Mouse (Mus musculus): Measurements from ENCODE around the gene Cyp2d10. TPM values are rescaled to one million over a fixed set of nuclear protein-coding genes. Genes with fewer than 3 reads are reported as not detected.

The Cyp2d10 gene
- total RNA-seq, 1 experiment = not detected

- TF ChIP-seq HCFC1 (IDR thresholded peaks at IDR 0.05; ENCODE audit: borderline replicate concordance, insufficient read depth, low read length) (no peak), ZC3H11A (IDR thresholded peaks at IDR 0.05; ENCODE audit: borderline replicate concordance, low read depth, low read length) (no peak), ZNF384 (IDR thresholded peaks at IDR 0.05; ENCODE audit: low read depth, low read length) (no peak), MAFK (IDR thresholded peaks at IDR 0.05; ENCODE audit: insufficient read depth, low read depth, low read length) (no peak), CHD2 (IDR thresholded peaks at IDR 0.05; ENCODE audit: low read depth, low read length) (no peak)
- in situ Hi-C loops (cut with MboI; ENCODE audit: low sequenced_read_pairs in 2 of 2, unreplicated experiment in 2 of 2) = no loop called here
- no peak for DNase-seq (ENCODE audit: low read depth, low spot score)
- Histone ChIP-seq H3K9me3 (ENCODE audit: control insufficient read depth, insufficient read depth, low read depth, low read length) (no peaks in the 10 kb centered on the region), H3K9ac (ENCODE audit: insufficient read depth, low read depth, low read length, poor library complexity, severe bottlenecking) (no peak overlapping the region), H3K4me3 (ENCODE audit: insufficient read depth in 1 of 2, low read depth in 1 of 2, low read length in 2 of 2, poor library complexity in 1 of 2, severe bottlenecking in 1 of 2) (peak overlapping the region; percentile 35 to 60), H3K4me1 (ENCODE audit: control insufficient read depth in 2 of 2, insufficient read depth in 2 of 2, low read length in 2 of 2, poor library complexity in 1 of 2) (peaks cover 0 to 2% of the 10 kb centered on the region in 2 experiments; a peak in 1 of 4 replicates), H3K36me3 (ENCODE audit: control insufficient read depth, insufficient read depth, low read length, poor library complexity, severe bottlenecking) (no peaks in the 10 kb centered on the region), H3K27ac (ENCODE audit: insufficient read depth, low read depth, low read length, poor library complexity, severe bottlenecking) (no peak overlapping the region)
Observed at GRCm38 (mm10) chr15:82379511-82379870, 27.5 kb downstream of the Cyp2d10 start.

GRCm38 (mm10) chr15:82378261-82379180 lies 28.5 kb downstream of the Cyp2d10 start:
- in situ Hi-C loops (cut with MboI; ENCODE audit: low sequenced_read_pairs in 2 of 2, unreplicated experiment in 2 of 2) = no loop called here
- H3K9me3 ChIP-seq (ENCODE audit: control insufficient read depth, insufficient read depth, low read depth, low read length) = no peaks in the 10 kb centered on the region
- no peak overlapping the region for H3K27ac ChIP-seq (ENCODE audit: insufficient read depth, low read depth, low read length, poor library complexity, severe bottlenecking)
- H3K36me3 ChIP-seq (ENCODE audit: control insufficient read depth, insufficient read depth, low read length, poor library complexity, severe bottlenecking) = no peaks in the 10 kb centered on the region
- peaks cover 0 to 2% of the 10 kb centered on the region in 2 experiments; a peak in 1 of 4 replicates for H3K4me1 ChIP-seq (ENCODE audit: control insufficient read depth in 2 of 2, insufficient read depth in 2 of 2, low read length in 2 of 2, poor library complexity in 1 of 2)
- no peak for TF ChIP-seq HCFC1 (IDR thresholded peaks at IDR 0.05; ENCODE audit: borderline replicate concordance, insufficient read depth, low read length)
- TF ChIP-seq ZNF384 (IDR thresholded peaks at IDR 0.05; ENCODE audit: low read depth, low read length) = no peak
- no peak for TF ChIP-seq CHD2 (IDR thresholded peaks at IDR 0.05; ENCODE audit: low read depth, low read length)
- TF ChIP-seq ZC3H11A (IDR thresholded peaks at IDR 0.05; ENCODE audit: borderline replicate concordance, low read depth, low read length) = no peak
- no peak for TF ChIP-seq MAFK (IDR thresholded peaks at IDR 0.05; ENCODE audit: insufficient read depth, low read depth, low read length)
- H3K4me3 ChIP-seq (ENCODE audit: insufficient read depth in 1 of 2, low read depth in 1 of 2, low read length in 2 of 2, poor library complexity in 1 of 2, severe bottlenecking in 1 of 2) = no peak overlapping the region
- H3K9ac ChIP-seq (ENCODE audit: insufficient read depth, low read depth, low read length, poor library complexity, severe bottlenecking) = no peak overlapping the region
- no peak for DNase-seq (ENCODE audit: low read depth, low spot score)

- H3K4me1 ChIP-seq (ENCODE audit: control insufficient read depth in 2 of 2, insufficient read depth in 2 of 2, low read length in 2 of 2, poor library complexity in 1 of 2) = peaks cover 0 to 2% of the 10 kb centered on the region in 2 experiments; a peak in 1 of 4 replicates
- DNase-seq (ENCODE audit: low read depth, low spot score) = no peak
- TF ChIP-seq CHD2 (IDR thresholded peaks at IDR 0.05; ENCODE audit: low read depth, low read length) (no peak), ZC3H11A (IDR thresholded peaks at IDR 0.05; ENCODE audit: borderline replicate concordance, low read depth, low read length) (no peak), MAFK (IDR thresholded peaks at IDR 0.05; ENCODE audit: insufficient read depth, low read depth, low read length) (no peak), ZNF384 (IDR thresholded peaks at IDR 0.05; ENCODE audit: low read depth, low read length) (no peak), HCFC1 (IDR thresholded peaks at IDR 0.05; ENCODE audit: borderline replicate concordance, insufficient read depth, low read length) (no peak)
- no peaks in the 10 kb centered on the region for H3K9me3 ChIP-seq (ENCODE audit: control insufficient read depth, insufficient read depth, low read depth, low read length)
- in situ Hi-C loops (cut with MboI; ENCODE audit: low sequenced_read_pairs in 2 of 2, unreplicated experiment in 2 of 2) = no loop called here
- no peak overlapping the region for H3K9ac ChIP-seq (ENCODE audit: insufficient read depth, low read depth, low read length, poor library complexity, severe bottlenecking)
- no peak overlapping the region; the same call in 1 of the 2 replicates for H3K27ac ChIP-seq (ENCODE audit: insufficient read depth, low read depth, low read length, poor library complexity, severe bottlenecking)
- no peak overlapping the region for H3K4me3 ChIP-seq (ENCODE audit: insufficient read depth in 1 of 2, low read depth in 1 of 2, low read length in 2 of 2, poor library complexity in 1 of 2, severe bottlenecking in 1 of 2)
- H3K36me3 ChIP-seq (ENCODE audit: control insufficient read depth, insufficient read depth, low read length, poor library complexity, severe bottlenecking) = no peaks in the 10 kb centered on the region
Observed at GRCm38 (mm10) chr15:82377701-82378100, 29.3 kb downstream of the Cyp2d10 start.

GRCm38 (mm10) chr15:82376393-82377138 lies 30.4 kb downstream of the Cyp2d10 start:
- in situ Hi-C loops (cut with MboI; ENCODE audit: low sequenced_read_pairs in 2 of 2, unreplicated experiment in 2 of 2) = no loop called here
- H3K36me3 ChIP-seq (ENCODE audit: control insufficient read depth, insufficient read depth, low read length, poor library complexity, severe bottlenecking) = no peaks in the 10 kb centered on the region
- no peak for DNase-seq (ENCODE audit: low read depth, low spot score)
- peaks cover 0 to 2% of the 10 kb centered on the region in 2 experiments; a peak in 1 of 4 replicates for H3K4me1 ChIP-seq (ENCODE audit: control insufficient read depth in 2 of 2, insufficient read depth in 2 of 2, low read length in 2 of 2, poor library complexity in 1 of 2)
- H3K9me3 ChIP-seq (ENCODE audit: control insufficient read depth, insufficient read depth, low read depth, low read length) = no peaks in the 10 kb centered on the region
- no peak overlapping the region for H3K4me3 ChIP-seq (ENCODE audit: insufficient read depth in 1 of 2, low read depth in 1 of 2, low read length in 2 of 2, poor library complexity in 1 of 2, severe bottlenecking in 1 of 2)
- H3K9ac ChIP-seq (ENCODE audit: insufficient read depth, low read depth, low read length, poor library complexity, severe bottlenecking) = no peak overlapping the region
- TF ChIP-seq ZNF384 (IDR thresholded peaks at IDR 0.05; ENCODE audit: low read depth, low read length) (no peak), CHD2 (IDR thresholded peaks at IDR 0.05; ENCODE audit: low read depth, low read length) (no peak), MAFK (IDR thresholded peaks at IDR 0.05; ENCODE audit: insufficient read depth, low read depth, low read length) (no peak), HCFC1 (IDR thresholded peaks at IDR 0.05; ENCODE audit: borderline replicate concordance, insufficient read depth, low read length) (no peak), ZC3H11A (IDR thresholded peaks at IDR 0.05; ENCODE audit: borderline replicate concordance, low read depth, low read length) (no peak)
- no peak overlapping the region for H3K27ac ChIP-seq (ENCODE audit: insufficient read depth, low read depth, low read length, poor library complexity, severe bottlenecking)

Measured in ES-E14 (cell line).